Comparison of ENCODE assay signal across 6 mouse cellular contexts in the genomic region with DNA sequence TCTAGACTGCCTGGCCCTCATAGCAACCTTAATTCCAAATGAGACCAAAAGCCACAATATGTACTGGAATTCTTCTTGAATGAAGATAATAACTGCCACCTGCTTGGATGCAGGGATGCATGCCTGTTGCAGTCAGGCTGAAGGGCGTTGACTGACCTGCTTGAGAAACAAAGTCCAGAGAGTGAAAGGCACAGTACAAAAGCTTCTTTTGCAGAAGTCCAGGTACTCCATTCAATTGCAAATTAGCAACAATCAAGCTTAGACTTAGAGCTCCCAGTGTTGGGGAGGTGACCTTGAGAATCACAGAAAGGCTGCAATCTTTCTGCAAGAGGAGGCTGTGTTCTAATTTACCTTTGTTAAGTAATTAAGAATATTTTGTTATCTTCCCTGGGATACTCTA.
DNase-seq lines count a peak whose midpoint lies in the region; TF ChIP-seq lines count a peak whose summit lies in the region.
"Not testable (repeated sequence)": the region's sequence is repeated elsewhere in the genome, so short reads cannot be mapped to it uniquely, and the experiment has no call there.

No protein-coding gene starts in this region.

- peaks cover 32% of the 10 kb centered on the region for H3K36me3 ChIP-seq in E14TG2a.4 (ENCODE audit: insufficient read depth, low read length)
- not testable (repeated sequence) for H3K36me3 ChIP-seq in ES-Bruce4 (ENCODE audit: control insufficient read depth, insufficient read depth, low read length, poor library complexity, severe bottlenecking); ES-E14 (ENCODE audit: control insufficient read depth, insufficient read depth, low read length, poor library complexity, severe bottlenecking)

- TF ChIP-seq CTCF in E14TG2a.4 (conservative IDR thresholded peaks at IDR 0.05; ENCODE audit: low read length); ES-Bruce4 (IDR thresholded peaks at IDR 0.05; ENCODE audit: low read depth, low read length): not testable (repeated sequence)

- TF ChIP-seq POLR2A in ES-Bruce4 (IDR thresholded peaks at IDR 0.05; ENCODE audit: insufficient read depth, low read length) = not testable (repeated sequence)

- H3K9me3 ChIP-seq in E14TG2a.4 (ENCODE audit: low read length); ES-Bruce4 (replicated peaks; ENCODE audit: control insufficient read depth, insufficient read depth, low read length, poor library complexity, severe bottlenecking); ES-E14 (ENCODE audit: control insufficient read depth, insufficient read depth, low read depth, low read length): not testable (repeated sequence)

- DNase-seq in ES-CJ7 (ENCODE audit: low read depth, low spot score) (peak; percentile 98), ES-E14 (ENCODE audit: low read depth, low spot score) (peak; percentile 57), R1 (ENCODE audit: low read depth, low spot score) (peak; percentile 97), ZHBTc4 (ENCODE audit: low read depth, low spot score) (peak; percentile 94)

- TF ChIP-seq EP300 in ES-Bruce4 (IDR thresholded peaks at IDR 0.05; ENCODE audit: insufficient read depth, low read depth, low read length) = peak; percentile 94

- in situ Hi-C loops in ES-E14 (cut with MboI; ENCODE audit: low sequenced_read_pairs in 2 of 2, unreplicated experiment in 2 of 2) = not testable (repeated sequence)

- H3K4me3 ChIP-seq in E14TG2a.4 (replicated peaks; ENCODE audit: low read length) (peak overlapping the region; percentile 57), ES-E14 (ENCODE audit: insufficient read depth in 1 of 2, low read depth in 1 of 2, low read length in 2 of 2, poor library complexity in 1 of 2, severe bottlenecking in 1 of 2) (peak overlapping the region; percentile 32 to 42; a peak in 3 of 4 replicates)
- H3K4me3 ChIP-seq in ES-Bruce4 (ENCODE audit: low read depth, low read length) = not testable (repeated sequence)

- not testable (repeated sequence) for H3K9ac ChIP-seq in ES-Bruce4 (ENCODE audit: low read depth, poor library complexity, severe bottlenecking); ES-E14 (ENCODE audit: insufficient read depth, low read depth, low read length, poor library complexity, severe bottlenecking)

- peak overlapping the region; percentile 76 for H3K27ac ChIP-seq in ES-Bruce4 (ENCODE audit: insufficient read depth, low read length)
- H3K27ac ChIP-seq in ES-E14 (ENCODE audit: insufficient read depth, low read depth, low read length, poor library complexity, severe bottlenecking) = peak overlapping the region; percentile 87; the same call in 1 of the 2 replicates

- not testable (repeated sequence) for H3K27me3 ChIP-seq in E14TG2a.4 (ENCODE audit: insufficient read depth, low read length); ES-Bruce4 (ENCODE audit: control insufficient read depth, insufficient read depth, low read length, poor library complexity, severe bottlenecking)

- H3K4me1 ChIP-seq in E14TG2a.4 (replicated peaks; ENCODE audit: low read depth, low read length) = peaks cover 40% of the 10 kb centered on the region
- not testable (repeated sequence) for H3K4me1 ChIP-seq in ES-Bruce4 (ENCODE audit: control insufficient read depth, insufficient read depth, low read length)
- peaks cover 5 to 22% of the 10 kb centered on the region in 2 experiments; a peak in 3 of 4 replicates for H3K4me1 ChIP-seq in ES-E14 (ENCODE audit: control insufficient read depth in 2 of 2, insufficient read depth in 2 of 2, low read length in 2 of 2, poor library complexity in 1 of 2)

TF ChIP-seq in ES-E14, 5 proteins besides CTCF, POLR2A, EP300 and RAD21:
- peak; percentile 63; the same call in 1 of the 2 replicates for TF ChIP-seq CHD2 (IDR thresholded peaks at IDR 0.05; ENCODE audit: low read depth, low read length)
